Mouse (Mus musculus): ENCODE data around the gene Gdf15. TPM values are rescaled to one million over a fixed set of nuclear protein-coding genes. Genes with fewer than 3 reads are reported as not detected.
A peak's percentile ranks its signal among the peaks of the same experiment; 100 is the strongest.

Gene Gdf15
- polyA plus RNA-seq, 1 experiment from 2014 or later, result 0.17 TPM

- Histone ChIP-seq H3K4me1 (ENCODE audit: control insufficient read depth, insufficient read depth, low read length) (peaks cover 24% of the 10 kb centered on the region), H3K9ac (replicated peaks; ENCODE audit: low read depth, low read length) (no peak overlapping the region), H3K27ac (ENCODE audit: low read length) (no peak overlapping the region), H3K36me3 (ENCODE audit: control insufficient read depth, insufficient read depth, low read length) (no peaks in the 10 kb centered on the region), H3K27me3 (ENCODE audit: control insufficient read depth, insufficient read depth, low read length) (no peaks in the 10 kb centered on the region), H3K4me2 (replicated peaks; ENCODE audit: low read depth, low read length) (peak overlapping the region; percentile 67; the same call in 1 of the 2 replicates), H3K9me3 (ENCODE audit: control insufficient read depth, low read depth, low read length) (no peaks in the 10 kb centered on the region), H3K4me3 (ENCODE audit: low read depth, low read length) (peak overlapping the region; percentile 33; the same call in 1 of the 2 replicates)
- no peak for ATAC-seq (ENCODE audit: insufficient number of reproducible peaks, insufficient read depth, low FRiP score, low read depth)
- WGBS, result 10% methylated on average over 22 of the region's 22 CpGs
These were observed 1.5 kb downstream of the Gdf15 start for GRCm38 (mm10) chr8:70630532-70631381.

DNA sequence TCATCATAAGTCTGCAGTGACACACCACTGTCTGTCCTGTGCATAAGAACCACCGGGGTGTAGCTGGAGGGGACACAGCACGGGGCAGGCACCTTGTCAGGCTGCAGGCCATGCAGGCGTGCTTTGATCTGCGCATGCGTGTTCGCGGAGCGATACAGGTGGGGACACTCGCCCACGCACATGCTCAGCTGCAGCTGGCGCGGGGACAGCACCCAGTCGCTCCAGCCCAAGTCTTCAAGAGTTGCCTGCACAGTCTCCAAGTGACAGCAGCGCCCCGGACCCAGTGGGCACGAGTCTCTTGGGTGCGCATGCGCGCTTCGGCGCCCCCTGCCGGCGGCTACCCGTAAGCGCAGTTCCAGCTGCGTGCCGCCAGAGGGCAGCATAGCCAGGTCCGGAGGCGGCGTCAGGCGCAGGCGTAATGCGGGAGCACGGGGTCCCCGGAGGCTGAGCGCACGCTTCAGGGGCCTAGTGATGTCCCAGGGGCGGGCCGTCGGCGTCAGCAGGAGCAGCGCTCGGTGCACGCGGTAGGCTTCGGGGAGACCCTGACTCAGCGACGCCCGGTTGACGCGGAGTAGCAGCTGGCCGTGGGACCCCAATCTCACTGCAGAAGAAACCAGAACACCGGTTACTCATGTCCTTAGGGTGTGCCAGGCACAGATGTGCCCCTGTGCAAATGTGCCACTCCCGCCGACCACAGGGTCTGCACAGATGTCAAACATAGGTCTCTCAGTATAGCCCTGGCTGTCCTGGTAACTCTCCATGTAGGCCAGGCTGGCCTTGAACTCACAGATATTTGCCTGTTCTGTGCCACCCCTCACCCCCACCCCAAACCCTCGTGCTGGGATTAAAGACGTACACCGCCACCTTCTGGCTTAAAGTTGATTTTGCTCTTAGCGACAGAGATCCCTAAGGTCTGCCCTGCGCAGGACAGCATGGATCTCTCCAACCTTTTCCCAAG lies 2.4 kb downstream of the Gdf15 start:
- peaks cover 24% of the 10 kb centered on the region for H3K4me1 ChIP-seq (ENCODE audit: control insufficient read depth, insufficient read depth, low read length)

GRCm38 (mm10) chr8:70628986-70629490 lies 3.2 kb downstream of the Gdf15 start:
- 48% methylated on average over 7 of the region's 7 CpGs for WGBS
- Histone ChIP-seq H3K4me2 (replicated peaks; ENCODE audit: low read depth, low read length) (peak overlapping the region; percentile 67), H3K36me3 (ENCODE audit: control insufficient read depth, insufficient read depth, low read length) (no peaks in the 10 kb centered on the region), H3K4me3 (ENCODE audit: low read depth, low read length) (peak overlapping the region; percentile 33), H3K9ac (replicated peaks; ENCODE audit: low read depth, low read length) (no peak overlapping the region; the same call in 1 of the 2 replicates), H3K27ac (ENCODE audit: low read length) (no peak overlapping the region), H3K27me3 (ENCODE audit: control insufficient read depth, insufficient read depth, low read length) (no peaks in the 10 kb centered on the region), H3K9me3 (ENCODE audit: control insufficient read depth, low read depth, low read length) (no peaks in the 10 kb centered on the region), H3K4me1 (ENCODE audit: control insufficient read depth, insufficient read depth, low read length) (peaks cover 19% of the 10 kb centered on the region)
- ATAC-seq (ENCODE audit: insufficient number of reproducible peaks, insufficient read depth, low FRiP score, low read depth), result no peak

More for the DNA sequence above, 2.4 kb downstream of the Gdf15 start:
- peak overlapping the region; percentile 28 for H3K9ac ChIP-seq (replicated peaks; ENCODE audit: low read depth, low read length)
- H3K27ac ChIP-seq (ENCODE audit: low read length), result 0 out of 2 replicates have a peak overlapping the region, but pooled peaks have one; percentile 33
- H3K27me3 ChIP-seq (ENCODE audit: control insufficient read depth, insufficient read depth, low read length), result no peaks in the 10 kb centered on the region
- peak overlapping the region; percentile 33 for H3K4me3 ChIP-seq (ENCODE audit: low read depth, low read length)
- WGBS, result 1% methylated on average over 60 of the region's 60 CpGs
- H3K36me3 ChIP-seq (ENCODE audit: control insufficient read depth, insufficient read depth, low read length), result no peaks in the 10 kb centered on the region
- no peaks in the 10 kb centered on the region for H3K9me3 ChIP-seq (ENCODE audit: control insufficient read depth, low read depth, low read length)
- ATAC-seq (ENCODE audit: insufficient number of reproducible peaks, insufficient read depth, low FRiP score, low read depth), result peak; percentile 90
- peak overlapping the region; percentile 67 for H3K4me2 ChIP-seq (replicated peaks; ENCODE audit: low read depth, low read length)

DNA sequence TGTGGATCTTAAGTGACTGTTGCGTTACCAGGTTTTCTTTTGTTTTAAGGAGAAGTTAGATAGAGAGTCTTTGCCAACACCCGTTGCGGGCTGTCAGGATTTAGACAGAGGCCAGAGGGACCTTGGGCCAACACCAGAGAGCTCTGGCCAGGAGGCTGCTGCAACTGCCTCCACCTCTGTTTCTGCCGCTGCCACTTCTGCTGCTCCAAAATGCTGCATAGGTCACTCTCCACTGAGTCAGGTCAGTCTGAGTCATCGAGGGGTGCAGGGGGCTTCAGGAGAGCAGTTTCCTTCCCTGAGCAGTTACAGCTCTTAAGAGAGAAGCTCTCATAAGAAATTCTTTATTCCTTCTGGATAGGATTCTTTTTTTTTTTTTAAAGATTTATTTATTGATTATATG lies 5.2 kb downstream of the Gdf15 start:
- peaks cover 18% of the 10 kb centered on the region for H3K4me1 ChIP-seq (ENCODE audit: control insufficient read depth, insufficient read depth, low read length)
- H3K9ac ChIP-seq (replicated peaks; ENCODE audit: low read depth, low read length), result no peak overlapping the region
- H3K9me3 ChIP-seq (ENCODE audit: control insufficient read depth, low read depth, low read length), result no peaks in the 10 kb centered on the region
- no peaks in the 10 kb centered on the region for H3K27me3 ChIP-seq (ENCODE audit: control insufficient read depth, insufficient read depth, low read length)
- H3K36me3 ChIP-seq (ENCODE audit: control insufficient read depth, insufficient read depth, low read length), result no peaks in the 10 kb centered on the region
- 81% methylated on average over 5 of the region's 5 CpGs for WGBS
- H3K4me2 ChIP-seq (replicated peaks; ENCODE audit: low read depth, low read length), result no peak overlapping the region
- ATAC-seq (ENCODE audit: insufficient number of reproducible peaks, insufficient read depth, low FRiP score, low read depth), result no peak
- H3K4me3 ChIP-seq (ENCODE audit: low read depth, low read length), result no peak overlapping the region
- H3K27ac ChIP-seq (ENCODE audit: low read length), result no peak overlapping the region

DNA sequence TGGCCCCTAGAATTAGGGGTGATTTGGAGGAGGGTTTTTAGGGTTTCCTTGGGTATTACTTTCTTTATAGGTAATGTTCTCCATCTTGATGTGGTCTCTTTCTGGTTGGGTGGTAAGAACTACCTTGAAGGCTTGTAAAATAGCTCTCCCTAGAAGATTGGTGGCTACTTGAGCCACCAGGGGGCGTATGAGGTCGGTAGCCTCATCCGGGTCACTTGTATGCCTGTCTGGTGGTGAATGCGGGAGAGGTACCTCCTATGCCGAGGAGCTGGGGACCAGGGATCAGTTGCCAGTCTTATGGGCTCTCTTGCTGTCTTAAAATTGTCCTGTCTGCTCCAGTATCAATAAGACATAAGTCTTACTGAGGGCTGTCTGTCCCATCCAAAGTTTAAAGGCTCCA lies 7.2 kb downstream of the Gdf15 start:
- 0 out of 2 replicates have a peak, but pooled peaks cover 4% of the 10 kb centered on the region for H3K4me1 ChIP-seq (ENCODE audit: control insufficient read depth, insufficient read depth, low read length)
- H3K27me3 ChIP-seq (ENCODE audit: control insufficient read depth, insufficient read depth, low read length), result no peaks in the 10 kb centered on the region
- H3K4me2 ChIP-seq (replicated peaks; ENCODE audit: low read depth, low read length), result no peak overlapping the region
- WGBS, result 13% methylated on average over 5 of the region's 5 CpGs
- no peaks in the 10 kb centered on the region for H3K36me3 ChIP-seq (ENCODE audit: control insufficient read depth, insufficient read depth, low read length)
- ATAC-seq (ENCODE audit: insufficient number of reproducible peaks, insufficient read depth, low FRiP score, low read depth), result no peak
- no peak overlapping the region for H3K4me3 ChIP-seq (ENCODE audit: low read depth, low read length)
- no peak overlapping the region for H3K27ac ChIP-seq (ENCODE audit: low read length)
- no peaks in the 10 kb centered on the region for H3K9me3 ChIP-seq (ENCODE audit: control insufficient read depth, low read depth, low read length)
- no peak overlapping the region for H3K9ac ChIP-seq (replicated peaks; ENCODE audit: low read depth, low read length)

DNA sequence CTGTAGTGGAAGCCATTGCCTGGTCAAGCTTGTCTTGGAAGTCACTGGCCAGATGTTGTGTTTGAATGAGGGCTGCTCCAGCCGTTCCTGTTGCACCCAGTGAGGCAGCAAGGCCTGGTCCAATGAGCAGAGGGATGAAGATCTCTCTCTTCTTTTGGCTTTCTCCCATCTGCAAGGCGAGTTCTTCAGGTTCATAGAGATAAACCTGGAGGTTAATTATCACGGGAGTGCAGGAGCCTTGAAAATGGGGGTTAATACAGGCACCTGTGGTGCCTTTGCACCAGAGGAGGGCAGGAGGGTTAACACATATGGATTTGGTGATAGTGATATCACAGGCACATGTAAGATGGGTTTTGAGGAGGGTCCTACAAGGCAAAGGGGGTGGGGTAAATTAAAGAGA lies 10.0 kb downstream of the Gdf15 start:
- 0 out of 2 replicates have a peak, but pooled peaks cover 7% of the 10 kb centered on the region for H3K4me1 ChIP-seq (ENCODE audit: control insufficient read depth, insufficient read depth, low read length)
- ATAC-seq (ENCODE audit: insufficient number of reproducible peaks, insufficient read depth, low FRiP score, low read depth), result no peak
- no peak overlapping the region for H3K9ac ChIP-seq (replicated peaks; ENCODE audit: low read depth, low read length)
- H3K27me3 ChIP-seq (ENCODE audit: control insufficient read depth, insufficient read depth, low read length), result no peaks in the 10 kb centered on the region
- no peak overlapping the region for H3K4me2 ChIP-seq (replicated peaks; ENCODE audit: low read depth, low read length)
- no peaks in the 10 kb centered on the region for H3K36me3 ChIP-seq (ENCODE audit: control insufficient read depth, insufficient read depth, low read length)
- H3K9me3 ChIP-seq (ENCODE audit: control insufficient read depth, low read depth, low read length), result no peaks in the 10 kb centered on the region
- no peak overlapping the region for H3K27ac ChIP-seq (ENCODE audit: low read length)
- H3K4me3 ChIP-seq (ENCODE audit: low read depth, low read length), result no peak overlapping the region
- WGBS, result 52% methylated on average over 3 of the region's 3 CpGs

GRCm38 (mm10) chr8:70618888-70619334 lies 13.3 kb downstream of the Gdf15 start:
- Histone ChIP-seq H3K4me3 (ENCODE audit: low read depth, low read length) (no peak overlapping the region), H3K4me1 (ENCODE audit: control insufficient read depth, insufficient read depth, low read length) (0 out of 2 replicates have a peak, but pooled peaks cover 7% of the 10 kb centered on the region), H3K9ac (replicated peaks; ENCODE audit: low read depth, low read length) (no peak overlapping the region), H3K36me3 (ENCODE audit: control insufficient read depth, insufficient read depth, low read length) (no peaks in the 10 kb centered on the region), H3K27me3 (ENCODE audit: control insufficient read depth, insufficient read depth, low read length) (no peaks in the 10 kb centered on the region), H3K9me3 (ENCODE audit: control insufficient read depth, low read depth, low read length) (no peaks in the 10 kb centered on the region), H3K4me2 (replicated peaks; ENCODE audit: low read depth, low read length) (no peak overlapping the region), H3K27ac (ENCODE audit: low read length) (no peak overlapping the region)
- 29% methylated on average over 9 of the region's 9 CpGs for WGBS
- peak; percentile 76; the same call in 1 of the 2 replicates for ATAC-seq (ENCODE audit: insufficient number of reproducible peaks, insufficient read depth, low FRiP score, low read depth)

- no peak overlapping the region for H3K4me2 ChIP-seq (replicated peaks; ENCODE audit: low read depth, low read length)
- H3K4me1 ChIP-seq (ENCODE audit: control insufficient read depth, insufficient read depth, low read length), result 0 out of 2 replicates have a peak, but pooled peaks cover 10% of the 10 kb centered on the region
- H3K27ac ChIP-seq (ENCODE audit: low read length), result no peak overlapping the region
- H3K36me3 ChIP-seq (ENCODE audit: control insufficient read depth, insufficient read depth, low read length), result no peaks in the 10 kb centered on the region
- H3K27me3 ChIP-seq (ENCODE audit: control insufficient read depth, insufficient read depth, low read length), result no peaks in the 10 kb centered on the region
- no peak for ATAC-seq (ENCODE audit: insufficient number of reproducible peaks, insufficient read depth, low FRiP score, low read depth)
- no peak overlapping the region for H3K9ac ChIP-seq (replicated peaks; ENCODE audit: low read depth, low read length)
- 83% methylated on average over 11 of the region's 11 CpGs for WGBS
- H3K9me3 ChIP-seq (ENCODE audit: control insufficient read depth, low read depth, low read length), result no peaks in the 10 kb centered on the region
- H3K4me3 ChIP-seq (ENCODE audit: low read depth, low read length), result no peak overlapping the region
These were observed 14.3 kb downstream of the Gdf15 start for GRCm38 (mm10) chr8:70617985-70618384.

All from stomach, embryonic 14.5 days (tissue).